Mouse (Mus musculus): ENCODE measurements around the gene 2310079G19Rik. TPM values are rescaled to one million over a fixed set of nuclear protein-coding genes. Genes with fewer than 3 reads are reported as not detected.

The 2310079G19Rik gene
- not detected in 2 replicates for polyA plus RNA-seq (2015; fragmentation: Nextera tagmentation; extraction: Ambion mirVana)

- H3K27me3 ChIP-seq (replicated peaks; ENCODE audit: insufficient read depth, low read length), result no peaks in the 10 kb centered on the region
- H3K9me3 ChIP-seq (ENCODE audit: low read length), result no peaks in the 10 kb centered on the region
- DNase-seq (ENCODE audit: low spot score) (no peak), ATAC-seq (no peak)
- TF ChIP-seq EP300 (IDR thresholded peaks at IDR 0.05) (no peak), CTCF (IDR thresholded peaks at IDR 0.05) (no peak)
- WGBS, result 94% methylated on average over 4 of the region's 4 CpGs
- H3K27ac ChIP-seq (ENCODE audit: low read length), result no peak within 1 kb of the TSS
- no peaks in the 10 kb centered on the region for H3K4me1 ChIP-seq (ENCODE audit: insufficient read depth, low read depth, low read length)
- H3K9ac ChIP-seq (replicated peaks; ENCODE audit: low read depth), result no peak within 1 kb of the TSS
- no peak within 1 kb of the TSS for H3K4me2 ChIP-seq (replicated peaks; ENCODE audit: low read depth, low read length)
- no peak within 1 kb of the TSS for H3K4me3 ChIP-seq (ENCODE audit: low read depth, low read length)
- no peaks in the 10 kb centered on the region for H3K36me3 ChIP-seq (ENCODE audit: insufficient read depth, low read length)
Measured at GRCm38 (mm10) chr16:88627566-88627965, at the start of gene 2310079G19Rik. Gene 2310079G19Rik, minus strand, starts transcription at chr16:88627666.

DNA sequence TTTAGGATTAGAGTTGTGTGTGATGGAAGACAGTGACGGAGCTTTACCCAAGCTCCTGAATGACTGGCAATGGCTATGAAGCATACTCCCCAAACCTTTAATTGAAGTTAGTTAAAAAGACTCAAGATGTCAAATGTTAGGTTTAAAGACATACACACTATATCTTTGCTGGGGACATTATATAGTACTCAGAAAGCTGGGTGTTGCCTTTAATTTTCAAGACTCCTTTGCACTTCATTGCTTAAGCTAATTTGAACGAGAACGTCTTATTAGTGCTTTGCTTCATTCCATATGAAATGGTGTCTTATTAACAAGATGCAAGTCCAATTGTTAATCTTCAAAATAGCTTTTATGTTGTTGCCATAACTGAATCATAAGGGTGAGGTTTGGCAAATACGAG, 44.1 kb upstream of the 2310079G19Rik start, which contains the start of gene Krtap27-1:
Krtap27-1 (minus strand) TSS at position 101 of the 400 bp plus-strand sequence.
- Histone ChIP-seq H3K9ac (replicated peaks; ENCODE audit: low read depth) (no peak within 1 kb of the TSS), H3K4me3 (ENCODE audit: low read depth, low read length) (no peak within 1 kb of the TSS), H3K27ac (ENCODE audit: low read length) (no peak within 1 kb of the TSS), H3K4me1 (ENCODE audit: insufficient read depth, low read depth, low read length) (no peaks in the 10 kb centered on the region), H3K36me3 (ENCODE audit: insufficient read depth, low read length) (no peaks in the 10 kb centered on the region), H3K27me3 (replicated peaks; ENCODE audit: insufficient read depth, low read length) (no peaks in the 10 kb centered on the region), H3K4me2 (replicated peaks; ENCODE audit: low read depth, low read length) (no peak within 1 kb of the TSS), H3K9me3 (ENCODE audit: low read length) (no peaks in the 10 kb centered on the region)
- no peak for DNase-seq (ENCODE audit: low spot score)
- WGBS, result 87% methylated on average over 4 of the region's 4 CpGs
- TF ChIP-seq EP300 (IDR thresholded peaks at IDR 0.05) (no peak), CTCF (IDR thresholded peaks at IDR 0.05) (no peak)
- no peak for ATAC-seq

DNA sequence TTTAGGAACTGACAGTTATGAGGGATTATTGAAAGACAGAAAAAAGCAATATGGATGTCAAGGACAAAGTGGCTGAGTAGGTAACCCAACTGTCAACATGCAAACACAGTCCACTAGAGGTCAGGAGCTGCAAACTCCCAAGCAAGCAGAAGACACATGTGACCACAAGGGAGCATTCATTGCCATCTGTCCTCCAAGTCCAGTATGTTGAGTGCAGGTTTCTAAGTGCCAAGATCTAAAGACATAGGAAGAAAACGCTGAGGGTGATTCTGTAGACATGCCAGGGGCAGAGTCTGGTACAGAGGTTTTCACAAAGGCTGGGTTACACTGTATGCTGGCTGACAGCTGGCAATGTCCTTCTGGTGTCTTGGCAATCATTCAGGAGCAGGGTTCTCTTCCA, 30.0 kb upstream of the 2310079G19Rik start:
- Histone ChIP-seq H3K27ac (ENCODE audit: low read length) (no peak overlapping the region), H3K4me1 (ENCODE audit: insufficient read depth, low read depth, low read length) (no peaks in the 10 kb centered on the region), H3K9me3 (ENCODE audit: low read length) (no peaks in the 10 kb centered on the region), H3K36me3 (ENCODE audit: insufficient read depth, low read length) (no peaks in the 10 kb centered on the region), H3K9ac (replicated peaks; ENCODE audit: low read depth) (no peak overlapping the region), H3K4me2 (replicated peaks; ENCODE audit: low read depth, low read length) (no peak overlapping the region), H3K4me3 (ENCODE audit: low read depth, low read length) (no peak overlapping the region), H3K27me3 (replicated peaks; ENCODE audit: insufficient read depth, low read length) (no peaks in the 10 kb centered on the region)
- peak; percentile 11 for DNase-seq (ENCODE audit: low spot score)
- 30% methylated on average over 1 of the region's 1 CpGs for WGBS
- TF ChIP-seq CTCF (IDR thresholded peaks at IDR 0.05) (peak; percentile 61), EP300 (IDR thresholded peaks at IDR 0.05) (no peak)
- ATAC-seq, result no peak

DNA sequence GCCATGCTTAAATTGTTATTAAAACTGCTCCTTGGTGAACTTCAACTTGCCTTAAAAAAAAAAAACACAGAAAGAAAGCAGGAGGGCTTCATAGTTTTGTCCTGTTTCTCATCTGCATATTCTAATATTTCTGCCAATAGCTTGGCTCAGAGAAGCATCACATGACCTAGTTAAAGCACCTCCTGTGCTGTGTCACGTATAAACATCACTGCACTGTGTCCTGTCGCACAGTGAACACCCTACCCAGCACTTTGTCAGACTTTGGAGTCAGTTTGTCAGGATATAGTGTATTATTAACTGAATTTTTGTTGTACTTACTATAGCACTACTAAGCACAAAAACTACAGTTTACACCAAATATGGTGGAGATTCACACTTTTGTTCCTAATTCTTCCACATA, 24.5 kb upstream of the 2310079G19Rik start:
- ATAC-seq, result no peak
- H3K9me3 ChIP-seq (ENCODE audit: low read length), result no peaks in the 10 kb centered on the region
- H3K4me1 ChIP-seq (ENCODE audit: insufficient read depth, low read depth, low read length), result no peaks in the 10 kb centered on the region
- H3K36me3 ChIP-seq (ENCODE audit: insufficient read depth, low read length), result no peaks in the 10 kb centered on the region
- no peak overlapping the region for H3K27ac ChIP-seq (ENCODE audit: low read length)
- H3K4me2 ChIP-seq (replicated peaks; ENCODE audit: low read depth, low read length), result no peak overlapping the region
- DNase-seq (ENCODE audit: low spot score), result no peak
- no peak overlapping the region for H3K4me3 ChIP-seq (ENCODE audit: low read depth, low read length)
- H3K9ac ChIP-seq (replicated peaks; ENCODE audit: low read depth), result no peak overlapping the region
- no peaks in the 10 kb centered on the region for H3K27me3 ChIP-seq (replicated peaks; ENCODE audit: insufficient read depth, low read length)
- TF ChIP-seq CTCF (IDR thresholded peaks at IDR 0.05) (no peak), EP300 (IDR thresholded peaks at IDR 0.05) (no peak)
- 36% methylated on average over 2 of the region's 2 CpGs for WGBS

GRCm38 (mm10) chr16:88651082-88651481, 23.6 kb upstream of the 2310079G19Rik start:
- no peaks in the 10 kb centered on the region for H3K36me3 ChIP-seq (ENCODE audit: insufficient read depth, low read length)
- H3K27ac ChIP-seq (ENCODE audit: low read length), result no peak overlapping the region
- no peak overlapping the region for H3K4me3 ChIP-seq (ENCODE audit: low read depth, low read length)
- no peak overlapping the region for H3K9ac ChIP-seq (replicated peaks; ENCODE audit: low read depth)
- 50% methylated on average over 1 of the region's 1 CpGs for WGBS
- no peak for TF ChIP-seq EP300 (IDR thresholded peaks at IDR 0.05)
- TF ChIP-seq CTCF (IDR thresholded peaks at IDR 0.05), result no peak
- no peaks in the 10 kb centered on the region for H3K9me3 ChIP-seq (ENCODE audit: low read length)
- DNase-seq (ENCODE audit: low spot score) (no peak), ATAC-seq (no peak)
- H3K4me1 ChIP-seq (ENCODE audit: insufficient read depth, low read depth, low read length), result no peaks in the 10 kb centered on the region
- H3K27me3 ChIP-seq (replicated peaks; ENCODE audit: insufficient read depth, low read length), result no peaks in the 10 kb centered on the region
- no peak overlapping the region for H3K4me2 ChIP-seq (replicated peaks; ENCODE audit: low read depth, low read length)

GRCm38 (mm10) chr16:88647358-88647846, 19.9 kb upstream of the 2310079G19Rik start, which contains the start of gene Krtap26-1:
Gene Krtap26-1, minus strand, starts transcription at chr16:88647796.
- TF ChIP-seq CTCF (IDR thresholded peaks at IDR 0.05) (no peak), EP300 (IDR thresholded peaks at IDR 0.05) (no peak)
- H3K4me1 ChIP-seq (ENCODE audit: insufficient read depth, low read depth, low read length), result no peaks in the 10 kb centered on the region
- no peaks in the 10 kb centered on the region for H3K9me3 ChIP-seq (ENCODE audit: low read length)
- H3K27ac ChIP-seq (ENCODE audit: low read length), result no peak within 1 kb of the TSS
- H3K9ac ChIP-seq (replicated peaks; ENCODE audit: low read depth), result no peak within 1 kb of the TSS
- no peak within 1 kb of the TSS for H3K4me2 ChIP-seq (replicated peaks; ENCODE audit: low read depth, low read length)
- 81% methylated on average over 10 of the region's 10 CpGs for WGBS
- DNase-seq (ENCODE audit: low spot score) (no peak), ATAC-seq (no peak)
- no peak within 1 kb of the TSS for H3K4me3 ChIP-seq (ENCODE audit: low read depth, low read length)
- no peaks in the 10 kb centered on the region for H3K36me3 ChIP-seq (ENCODE audit: insufficient read depth, low read length)
- no peaks in the 10 kb centered on the region for H3K27me3 ChIP-seq (replicated peaks; ENCODE audit: insufficient read depth, low read length)

All from lung, postnatal 0 days (tissue).